Mouse (Mus musculus) NIH3T3 (cell line): ENCODE results near the gene Ralgps1.
A peak's percentile ranks its signal among the peaks of the same experiment; 100 is the strongest.
"Not testable (repeated sequence)": the region's sequence is repeated elsewhere in the genome, so short reads cannot be mapped to it uniquely, and the experiment has no call there.

Experiments used
- DNase-seq: peaks from one replicate; pipeline ENCODE4 v3.0.0-alpha.2; 2012; ENCODE audit warnings: low read depth

The Ralgps1 gene

DNA sequence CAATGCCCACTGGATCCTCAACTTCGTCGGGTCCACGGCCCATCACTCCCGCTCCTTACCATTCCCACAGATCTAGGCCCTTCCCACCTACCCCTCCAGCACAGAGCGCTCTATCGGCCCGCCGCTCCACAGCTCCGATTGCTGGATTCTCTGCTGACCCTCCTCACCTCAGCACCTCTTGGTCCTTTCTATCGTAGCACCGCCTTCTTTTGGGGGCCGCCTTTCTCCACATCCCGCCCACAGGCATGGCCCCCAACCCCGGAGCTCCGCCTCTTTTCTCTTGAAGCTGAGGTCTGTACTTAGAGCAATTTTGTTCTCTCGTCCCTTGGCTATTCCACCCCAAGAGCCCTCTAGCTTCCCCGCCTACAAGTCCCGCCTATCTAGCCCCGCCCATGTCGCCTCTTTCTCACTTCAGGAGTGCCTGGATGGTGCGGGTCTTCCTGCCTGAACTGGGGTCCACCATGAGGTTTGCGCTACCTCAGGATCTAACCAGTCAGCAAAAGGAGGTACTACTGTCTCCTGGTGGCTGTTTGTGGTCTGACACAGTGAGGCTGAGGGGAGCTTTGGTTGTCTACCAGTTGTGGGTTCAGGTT, 239.7 kb downstream of the Ralgps1 start, which contains the start of gene Garnl3:
Gene Garnl3, minus strand, starts transcription at position 155 of the 593 bp plus-strand sequence.
- peak; percentile 69 for DNase-seq

DNA sequence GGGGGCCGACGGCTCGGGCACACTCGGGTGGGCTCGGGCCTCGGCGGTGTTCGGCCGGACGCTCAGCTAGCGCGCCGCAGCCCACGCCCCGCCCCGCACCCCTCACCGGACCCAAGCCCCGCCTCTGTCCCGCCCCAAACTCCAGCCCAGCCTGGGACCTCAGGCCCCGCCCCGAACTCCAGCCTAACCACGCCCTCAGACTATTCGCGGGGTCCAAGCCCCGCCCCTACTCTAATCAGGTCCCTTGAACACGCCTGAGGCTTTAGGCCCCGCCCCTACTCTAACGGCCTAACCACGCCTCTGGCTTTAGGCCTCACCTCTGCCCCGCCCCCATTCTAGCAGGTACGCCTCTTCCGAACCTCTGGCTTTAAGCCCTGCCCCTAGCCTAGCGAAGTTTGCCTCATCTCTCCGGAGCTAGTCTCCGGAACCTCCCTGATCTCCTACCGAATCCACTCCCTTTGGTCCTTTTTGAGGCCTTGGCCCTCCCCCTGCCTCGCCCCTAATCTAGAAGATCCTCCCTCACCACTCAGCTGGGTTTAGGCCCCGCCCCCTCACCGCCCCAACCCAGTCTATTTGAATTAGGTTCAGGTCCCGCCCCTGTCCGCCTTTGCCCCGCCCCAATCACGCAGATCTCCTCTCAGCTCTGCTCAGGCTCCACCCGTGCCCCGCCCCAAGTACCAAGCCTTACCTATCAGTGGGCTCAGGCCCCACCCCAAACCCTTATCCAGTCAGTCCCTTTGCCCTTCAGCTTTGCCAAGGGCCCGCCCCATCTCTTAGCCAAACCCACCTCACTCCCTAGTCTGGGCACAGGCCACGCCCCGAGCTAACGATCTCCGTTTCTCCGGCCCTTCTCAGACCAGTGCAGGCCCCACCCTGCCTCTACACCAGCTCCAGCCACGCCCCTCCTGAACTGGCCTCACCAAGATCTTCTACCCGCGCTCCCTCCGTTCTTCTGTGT, 240.5 kb downstream of the Ralgps1 start:
- peak; percentile 99 for DNase-seq

DNA sequence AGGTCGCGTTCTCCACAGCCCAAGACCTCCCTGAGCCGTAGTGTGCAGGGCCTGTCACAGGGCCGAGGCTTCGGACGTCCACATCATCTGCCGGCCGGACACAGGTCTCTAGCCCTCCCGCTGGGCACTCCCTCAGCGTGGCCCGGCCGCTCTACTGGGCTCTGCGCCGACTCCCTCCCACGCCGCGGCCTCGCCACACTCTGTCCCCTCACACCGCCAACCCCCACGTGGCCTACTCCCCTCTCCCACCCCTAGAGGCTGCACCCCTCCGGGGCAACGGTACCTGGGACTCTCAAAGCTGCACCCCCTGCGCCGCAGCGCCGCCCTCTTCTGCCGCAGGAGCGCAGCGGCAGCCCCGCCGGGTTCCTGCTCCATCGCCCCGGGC, 241.2 kb downstream of the Ralgps1 start:
- DNase-seq, result no peak

DNA sequence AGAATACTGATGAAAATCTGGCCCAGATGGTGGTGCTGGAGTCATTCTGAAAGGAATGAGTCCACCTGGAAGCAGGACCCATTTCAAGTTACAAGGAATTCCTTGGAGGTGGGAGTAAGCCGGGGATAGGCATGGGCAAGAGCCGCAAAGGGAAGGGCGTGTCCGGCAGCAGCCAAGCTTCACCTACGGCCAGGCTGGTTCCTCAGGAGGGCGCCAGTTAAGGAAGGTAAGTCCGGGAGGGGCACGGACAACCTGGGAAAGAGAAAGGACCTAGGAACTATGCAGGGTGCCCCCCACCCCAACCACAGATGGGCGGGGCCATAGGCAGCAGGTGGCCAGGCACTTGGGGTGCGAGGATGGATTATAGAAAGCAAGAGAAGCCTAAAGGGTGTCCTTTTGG, 241.6 kb downstream of the Ralgps1 start:
- DNase-seq, result no peak

DNA sequence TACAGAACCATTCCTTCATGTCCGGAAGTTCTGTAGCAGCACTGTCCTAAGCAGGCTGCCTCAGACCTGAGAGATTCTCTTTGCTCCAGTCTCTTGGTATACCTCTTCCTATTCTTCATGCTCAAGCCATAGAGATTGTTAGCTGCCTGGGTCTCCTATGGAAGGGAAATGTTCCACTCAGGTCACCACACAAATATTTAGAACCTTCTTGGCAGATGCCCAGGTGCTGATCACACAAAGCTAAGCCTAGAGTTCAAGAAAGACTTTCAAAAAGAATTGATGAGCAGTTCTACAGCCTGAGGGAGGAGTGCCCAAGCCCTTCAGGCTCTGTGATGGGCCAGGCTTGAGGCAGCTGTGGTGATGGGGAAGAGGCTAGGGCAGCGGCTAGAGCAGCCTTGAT, 242.3 kb downstream of the Ralgps1 start:
- DNase-seq, result no peak

DNA sequence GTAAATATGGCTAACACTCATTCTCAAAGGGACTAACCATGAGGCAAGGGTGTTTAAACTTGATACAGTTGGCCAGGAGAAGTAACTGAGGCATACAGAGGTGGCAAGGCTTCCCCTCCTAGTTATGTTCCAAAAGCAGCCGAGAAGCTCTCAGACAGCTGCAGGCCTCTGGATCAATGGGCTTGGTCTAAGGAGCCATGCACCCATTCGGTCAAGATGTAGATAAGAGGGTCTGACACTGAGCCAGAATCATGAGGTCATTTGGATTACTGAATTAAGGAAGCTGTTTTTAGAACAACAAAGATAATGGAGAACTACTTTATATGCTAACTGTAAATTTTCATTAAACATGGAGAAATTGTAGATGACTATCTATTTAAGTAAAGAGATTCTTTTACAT, 244.0 kb downstream of the Ralgps1 start:
- no peak for DNase-seq

DNA sequence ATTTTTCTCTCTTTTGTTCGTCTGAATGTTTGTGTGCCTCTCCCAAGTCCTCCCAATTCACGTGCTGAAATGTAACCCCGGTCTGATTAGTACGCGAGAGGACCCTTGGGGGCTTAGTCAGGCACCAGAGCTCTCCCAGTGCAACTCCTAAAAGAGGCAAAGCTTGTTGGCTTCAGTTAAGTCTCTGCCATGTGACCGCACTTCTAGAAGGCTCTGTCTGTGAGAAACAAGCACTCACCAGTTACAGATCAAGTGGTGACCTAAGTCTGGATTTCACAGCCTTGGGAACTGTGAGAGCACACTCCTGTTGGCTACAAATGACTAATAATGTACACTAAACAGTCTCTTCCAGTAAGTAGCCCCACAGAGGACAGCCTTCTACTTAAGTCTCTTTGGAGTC, 248.4 kb downstream of the Ralgps1 start:
- peak; percentile 52 for DNase-seq

DNA sequence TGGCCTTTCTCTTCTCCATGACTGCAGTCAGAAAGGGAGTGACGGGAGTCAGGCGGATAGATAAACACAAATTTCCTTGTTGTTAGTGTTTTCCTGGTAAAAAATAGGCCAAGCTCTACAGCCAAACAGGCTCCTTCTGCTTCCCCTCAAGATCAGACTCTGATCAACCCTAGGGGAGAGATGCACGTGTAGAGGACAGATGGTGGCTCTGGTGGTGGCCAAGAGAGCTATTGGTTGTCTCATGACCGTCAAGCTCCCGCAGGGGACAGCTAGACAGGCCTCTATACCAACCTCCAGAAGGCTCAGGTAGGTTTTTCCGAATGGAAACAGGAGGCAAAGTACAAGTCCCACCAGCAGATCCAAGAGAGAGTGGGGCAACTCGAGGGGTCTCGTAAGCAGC, 270.8 kb downstream of the Ralgps1 start:
- DNase-seq, result no peak

DNA sequence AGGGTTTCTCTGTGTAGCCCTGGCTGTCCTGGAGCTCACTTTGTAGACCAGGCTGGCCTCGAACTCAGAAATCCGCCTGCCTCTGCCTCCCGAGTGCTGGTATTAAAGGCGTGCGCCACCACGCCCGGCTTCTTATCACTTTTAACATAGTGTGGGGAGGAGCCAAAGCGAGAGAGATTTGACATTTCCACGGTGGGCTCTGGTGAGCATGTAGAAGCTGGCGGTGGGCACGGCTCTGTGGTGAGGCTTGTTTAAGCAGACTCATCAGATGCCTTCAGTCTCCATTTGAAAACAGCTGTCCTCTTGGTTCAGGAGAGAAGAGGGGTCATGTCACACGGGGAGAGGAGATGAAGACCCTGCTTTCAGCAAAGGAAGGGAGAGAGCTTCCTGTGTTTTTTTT, 274.0 kb downstream of the Ralgps1 start:
- DNase-seq, result not testable (repeated sequence)

DNA sequence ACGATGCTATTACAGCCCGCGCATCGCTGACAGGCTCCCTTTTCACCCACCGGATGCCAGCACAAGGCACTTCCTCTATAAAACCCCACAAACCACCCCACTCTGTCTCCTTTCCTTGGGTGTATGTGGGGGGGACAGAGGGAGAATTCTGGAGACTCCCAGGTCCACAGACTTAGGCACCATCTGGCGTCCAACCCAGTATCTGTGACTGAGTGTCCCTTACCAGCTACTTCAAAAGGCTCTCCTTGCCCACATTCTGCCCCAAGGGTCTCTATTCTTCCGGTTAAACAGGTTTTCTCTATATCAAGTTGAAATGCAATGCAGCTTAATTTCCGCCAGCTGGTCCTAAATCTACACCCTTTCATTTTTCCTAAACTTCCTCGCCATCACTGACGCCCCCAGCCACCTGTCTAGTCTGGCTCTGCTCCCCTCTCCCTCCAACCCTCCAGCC, 276.0 kb downstream of the Ralgps1 start:
- DNase-seq, result no peak

DNA sequence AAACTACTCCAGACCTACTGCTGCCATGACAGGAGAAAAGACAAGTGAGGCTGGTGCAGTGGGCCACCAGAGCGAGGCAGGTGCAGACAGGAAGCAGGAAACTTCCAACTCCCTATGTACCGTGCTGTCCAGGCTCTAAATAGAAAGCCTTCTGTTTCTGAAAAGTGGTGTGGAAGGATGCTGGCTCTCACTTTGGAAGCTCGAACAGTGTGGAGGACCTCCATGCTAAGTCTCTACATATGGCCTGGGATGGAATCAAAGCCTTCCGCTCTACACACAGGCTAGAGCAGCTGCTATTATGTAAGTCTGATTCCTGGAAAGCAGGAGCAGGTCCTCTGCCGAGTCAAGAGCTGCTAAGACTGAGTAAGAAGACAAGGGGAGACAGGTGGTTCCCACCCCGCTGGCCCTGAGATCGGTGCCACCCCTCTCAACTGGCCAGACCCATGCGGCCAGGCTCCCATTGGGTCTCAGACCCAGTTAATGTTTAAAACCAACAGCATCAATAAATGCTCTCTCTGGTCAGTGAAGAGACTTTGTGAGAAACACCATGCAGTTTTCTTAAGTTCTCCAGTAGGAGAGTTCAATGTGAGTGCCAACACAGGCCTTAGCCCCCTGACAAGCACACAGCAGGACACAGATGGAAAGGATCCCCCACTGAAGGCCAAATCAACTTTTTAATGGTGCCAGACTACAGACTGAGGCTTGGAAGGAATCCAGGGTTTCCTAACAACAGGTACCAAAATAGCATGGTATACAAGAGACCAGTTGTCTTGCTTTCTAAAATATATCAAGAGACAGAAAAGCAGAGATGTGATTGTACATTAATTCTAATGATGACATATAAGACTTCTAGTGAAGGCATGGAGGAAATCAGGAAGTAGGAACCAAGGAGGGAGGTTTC, 280.4 kb downstream of the Ralgps1 start:
- peak; percentile 8 for DNase-seq

DNA sequence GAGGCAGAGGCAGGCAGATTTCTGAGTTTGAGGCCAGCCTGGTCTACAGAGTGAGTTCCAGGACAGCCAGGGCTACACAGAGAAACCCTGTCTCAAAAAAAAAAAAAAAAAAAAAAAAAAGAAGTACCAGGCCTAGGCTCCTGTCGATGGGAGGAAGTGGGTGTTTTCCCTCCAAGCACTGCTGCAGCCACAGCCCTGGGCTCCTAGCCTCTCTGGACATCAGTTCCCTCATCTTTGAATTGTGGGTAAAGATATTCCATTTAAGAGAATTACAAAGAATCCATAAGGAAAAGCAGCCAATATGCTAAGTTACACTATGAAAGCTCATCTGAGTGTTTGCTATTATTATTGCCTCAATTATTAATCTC, 281.3 kb downstream of the Ralgps1 start:
- not testable (repeated sequence) for DNase-seq

DNA sequence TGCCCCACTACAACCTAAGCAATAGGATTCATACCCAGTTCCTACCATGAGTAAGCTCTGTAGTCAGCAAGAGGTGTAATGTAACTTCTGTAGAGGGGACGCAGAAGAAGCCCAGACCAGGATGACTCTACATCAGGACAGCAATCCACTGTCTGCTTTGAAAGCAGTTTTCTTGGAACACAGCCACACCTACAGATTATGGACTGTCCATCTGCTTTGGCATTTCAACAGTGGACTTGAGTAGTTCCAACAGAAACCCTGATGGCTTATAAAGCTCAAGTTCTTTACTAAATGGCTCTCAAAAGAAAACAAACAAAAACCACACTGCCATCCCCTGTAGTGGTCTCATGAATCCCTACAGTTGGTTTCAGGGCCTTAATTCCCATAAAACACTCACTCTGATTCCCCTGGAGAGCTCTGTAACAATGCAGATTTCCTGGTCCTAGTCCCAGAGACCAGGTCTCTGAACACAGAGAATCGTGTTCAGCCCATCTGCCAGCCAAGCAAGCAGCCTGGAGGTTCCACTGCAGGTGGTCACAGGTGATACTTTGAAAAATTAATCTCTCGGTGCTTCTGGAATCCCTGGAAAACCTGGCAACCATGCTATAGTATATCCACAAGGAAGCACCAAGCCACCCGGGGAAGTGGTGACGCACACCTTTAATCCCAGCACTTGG, 281.8 kb downstream of the Ralgps1 start:
- DNase-seq, result no peak

DNA sequence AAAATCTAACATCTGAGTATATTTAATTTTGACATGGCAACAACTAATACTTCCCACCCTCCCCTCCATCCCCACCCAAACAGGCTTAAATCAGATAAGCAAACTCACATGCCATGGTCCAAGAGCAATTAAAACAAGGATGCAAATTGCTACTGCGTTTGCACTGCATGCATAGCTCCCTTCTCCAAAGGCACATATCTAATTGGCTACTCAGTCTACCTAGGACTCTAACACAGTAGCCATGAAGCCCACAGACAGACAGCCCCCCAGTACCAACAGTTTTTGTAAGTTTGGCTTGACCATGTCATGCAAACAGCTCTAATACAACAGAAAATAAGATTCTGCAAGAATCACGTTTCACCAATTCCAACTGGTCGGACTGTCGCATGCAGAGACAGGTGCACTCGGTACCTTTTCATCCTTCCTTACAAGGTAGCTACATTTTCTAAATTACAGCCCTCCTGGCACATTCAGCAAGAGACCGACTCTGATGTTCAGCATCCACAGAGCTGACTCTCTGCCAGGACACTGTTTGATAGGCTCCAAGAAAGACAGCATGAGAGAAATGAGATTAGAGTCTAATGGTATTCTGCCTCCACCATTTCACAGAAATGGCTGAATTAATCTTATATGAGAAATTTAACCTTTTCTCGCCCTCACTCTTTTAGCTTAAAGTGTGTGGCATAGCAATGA, 284.5 kb downstream of the Ralgps1 start:
- DNase-seq, result no peak

DNA sequence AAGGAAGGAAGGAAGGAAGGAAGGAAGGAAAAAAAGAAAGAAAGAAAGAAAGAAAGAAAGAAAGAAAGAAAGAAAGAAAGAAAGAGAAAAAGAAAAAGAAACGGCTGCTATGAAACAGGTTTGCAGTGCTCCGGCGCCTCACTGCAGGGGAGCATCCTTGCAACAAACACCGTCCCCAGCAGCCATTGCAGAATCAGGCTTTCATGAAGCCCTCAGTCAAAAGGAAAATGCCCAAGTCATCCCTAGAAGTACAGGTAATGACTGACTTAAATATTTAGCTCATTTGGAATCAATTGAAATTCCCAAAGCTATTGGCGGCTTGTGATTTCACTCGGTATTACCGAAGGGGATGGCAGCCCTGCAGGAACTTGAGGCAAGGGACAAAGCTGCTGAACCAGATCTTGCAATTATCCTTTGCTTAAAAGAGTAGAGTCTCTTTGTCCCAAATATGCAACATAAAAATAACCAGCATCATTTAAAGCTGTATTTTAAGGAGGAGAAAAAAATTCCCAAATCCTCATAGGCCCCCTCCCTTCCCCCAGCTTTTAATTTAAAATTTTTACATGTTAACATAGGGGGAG, 285.2 kb downstream of the Ralgps1 start:
- no peak for DNase-seq

DNA sequence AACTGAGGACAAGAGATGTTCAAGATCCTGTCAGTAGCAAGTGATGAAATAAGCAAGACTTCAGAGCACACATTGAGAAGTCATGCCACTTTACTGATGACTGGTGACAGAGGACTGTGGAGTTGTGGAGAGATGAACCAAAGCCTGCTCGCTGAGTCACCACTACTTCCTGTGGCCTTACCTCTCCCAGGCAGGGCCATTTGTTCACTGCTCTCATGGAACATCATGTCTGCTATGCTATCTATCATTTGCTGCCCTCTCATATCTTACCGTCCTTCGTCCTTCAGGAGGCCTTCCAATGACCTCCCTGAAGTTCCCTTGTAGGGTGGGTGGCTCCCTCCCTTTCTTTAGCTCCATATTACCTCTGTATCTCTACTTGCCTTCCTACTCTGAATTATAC, 287.1 kb downstream of the Ralgps1 start:
- DNase-seq, result no peak
